Comparison of ENCODE assay signal across 8 mouse cellular contexts in genomic region chr5:24350531-24351250, GRCm38 (mm10). TPM values are rescaled to one million over a fixed set of nuclear protein-coding genes. Genes with fewer than 3 reads are reported as not detected.
DNase-seq lines count a peak whose midpoint lies in the region; ATAC-seq lines count a peak whose summit lies in the region.

No protein-coding gene starts in this region.

- H3K4me3 ChIP-seq in embryonic facial prominence, embryonic 12.5 days, result peak overlapping the region; percentile 63
- H3K4me3 ChIP-seq in neural tube, embryonic 13.5 days, result peak overlapping the region; percentile 75

- no peaks in the 10 kb centered on the region for H3K9me3 ChIP-seq in embryonic facial prominence, embryonic 12.5 days
- H3K9me3 ChIP-seq in neural tube, embryonic 13.5 days, result no peaks in the 10 kb centered on the region

- peak; percentile 55 for DNase-seq in left cerebral cortex, postnatal 4 days
- no peak for DNase-seq in left cerebral cortex, postnatal 36 days (ENCODE audit: low spot score in 2 of 2)
- DNase-seq in induced T-regulatory cell, adult 2 months (ENCODE audit: low read depth), result peak; percentile 23
- no peak for DNase-seq in adrenal gland, postnatal 14 days
- DNase-seq in right cerebral cortex, postnatal 10 days (ENCODE audit: low spot score in 2 of 2), result no peak
- DNase-seq in urinary bladder, postnatal 36 days (ENCODE audit: low spot score in 2 of 2), result no peak

- peak overlapping the region; percentile 99 for H3K4me2 ChIP-seq in embryonic facial prominence, embryonic 12.5 days (replicated peaks)
- H3K4me2 ChIP-seq in neural tube, embryonic 13.5 days, result peak overlapping the region; percentile 98

- H3K4me1 ChIP-seq in embryonic facial prominence, embryonic 12.5 days, result peaks cover 28% of the 10 kb centered on the region
- peaks cover 70% of the 10 kb centered on the region for H3K4me1 ChIP-seq in neural tube, embryonic 13.5 days (replicated peaks)

- H3K27me3 ChIP-seq in embryonic facial prominence, embryonic 12.5 days, result peaks cover 75% of the 10 kb centered on the region
- peaks cover 17% of the 10 kb centered on the region for H3K27me3 ChIP-seq in neural tube, embryonic 13.5 days

- H3K9ac ChIP-seq in embryonic facial prominence, embryonic 12.5 days, result peak overlapping the region; percentile 66
- H3K9ac ChIP-seq in neural tube, embryonic 13.5 days, result peak overlapping the region; percentile 91

- intact Hi-C loops in left cerebral cortex, postnatal 4 days (cut with DNase I), result no loop called here
- intact Hi-C loops in left cerebral cortex, postnatal 36 days (cut with DNase I), result loop anchor here (5.0 kb wide), 2 partner anchors 37 to 183 kb away; no protein-coding TSS in a partner anchor

- no peaks in the 10 kb centered on the region for H3K36me3 ChIP-seq in embryonic facial prominence, embryonic 12.5 days
- peaks cover 4% of the 10 kb centered on the region; the same call in 1 of the 2 replicates for H3K36me3 ChIP-seq in neural tube, embryonic 13.5 days

- WGBS in embryonic facial prominence, embryonic 12.5 days, result 43% methylated on average over 14 of the region's 15 CpGs
- WGBS in neural tube, embryonic 13.5 days, result 35% methylated on average over 15 of the region's 15 CpGs

- H3K27ac ChIP-seq in embryonic facial prominence, embryonic 12.5 days, result peak overlapping the region; percentile 60; the same call in 1 of the 2 replicates
- H3K27ac ChIP-seq in neural tube, embryonic 13.5 days (replicated peaks), result peak overlapping the region; percentile 99

- ATAC-seq in embryonic facial prominence, embryonic 12.5 days (ENCODE audit: insufficient number of reproducible peaks, insufficient read depth, low FRiP score, low TSS enrichment), result no peak
- no peak for ATAC-seq in neural tube, embryonic 13.5 days (ENCODE audit: low read depth)

RNA-seq across cellular contexts. Expression of gene Kcnh2, which starts 0.7 kb away (rescaled TPM):
- total RNA-seq in left cerebral cortex, postnatal 4 days (2021), result 10 to 100 TPM; 16.4 to 21.2 TPM
- total RNA-seq in left cerebral cortex, postnatal 36 days (2021), result 10 to 100 TPM; 32.2 to 32.6 TPM
- polyA plus RNA-seq in embryonic facial prominence, embryonic 12.5 days (2016; fragmentation: Nextera tagmentation; extraction: Ambion mirVana), result 4.5 and 5.2 TPM in 2 replicates
- polyA plus RNA-seq in neural tube, embryonic 13.5 days (2015; fragmentation: Nextera tagmentation; extraction: Ambion mirVana), result 13.5 and 15.5 TPM in 2 replicates
- 10.7 and 11.1 TPM in 2 replicates for total RNA-seq in adrenal gland, postnatal 14 days (2021)

RNA-seq across cellular contexts. Expression of gene Nos3, which starts 13.9 kb away (rescaled TPM):
- 10 to 100 TPM; 10.0 to 10.2 TPM for total RNA-seq in left cerebral cortex, postnatal 4 days (2021)
- 10 to 100 TPM in 1 of 2 experiments, 1 to 10 TPM in 1; 6.9 to 10.8 TPM for total RNA-seq in left cerebral cortex, postnatal 36 days (2021)
- polyA plus RNA-seq in embryonic facial prominence, embryonic 12.5 days (2016; fragmentation: Nextera tagmentation; extraction: Ambion mirVana), result 6.7 and 7.6 TPM in 2 replicates
- polyA plus RNA-seq in neural tube, embryonic 13.5 days (2015; fragmentation: Nextera tagmentation; extraction: Ambion mirVana), result 9.3 and 9.6 TPM in 2 replicates
- 16.8 and 18.3 TPM in 2 replicates for total RNA-seq in adrenal gland, postnatal 14 days (2021)

RNA-seq across cellular contexts. Expression of gene Atg9b, which starts 41.3 kb away (rescaled TPM):
- total RNA-seq in left cerebral cortex, postnatal 4 days (2021), result 1 to 10 TPM; 6.4 to 8.1 TPM
- total RNA-seq in left cerebral cortex, postnatal 36 days (2021), result 1 to 10 TPM; 2.4 to 4.4 TPM
- polyA plus RNA-seq in embryonic facial prominence, embryonic 12.5 days (2016; fragmentation: Nextera tagmentation; extraction: Ambion mirVana), result 0.36 and 0.47 TPM in 2 replicates
- 1.1 TPM in 2 replicates for polyA plus RNA-seq in neural tube, embryonic 13.5 days (2015; fragmentation: Nextera tagmentation; extraction: Ambion mirVana)
- 0.41 and 0.60 TPM in 2 replicates for total RNA-seq in adrenal gland, postnatal 14 days (2021)

RNA-seq across cellular contexts. Expression of gene Abcb8, which starts 42.8 kb away (rescaled TPM):
- total RNA-seq in left cerebral cortex, postnatal 4 days (2021), result 10 to 100 TPM; 44.5 to 53.6 TPM
- total RNA-seq in left cerebral cortex, postnatal 36 days (2021), result 10 to 100 TPM; 52.1 to 57.4 TPM
- polyA plus RNA-seq in embryonic facial prominence, embryonic 12.5 days (2016; fragmentation: Nextera tagmentation; extraction: Ambion mirVana), result 44.6 and 46.2 TPM in 2 replicates
- 46.7 and 47.4 TPM in 2 replicates for polyA plus RNA-seq in neural tube, embryonic 13.5 days (2015; fragmentation: Nextera tagmentation; extraction: Ambion mirVana)
- total RNA-seq in adrenal gland, postnatal 14 days (2021), result 80.9 and 92.2 TPM in 2 replicates

Comparison
In these comparisons a context has a peak if more than half of its experiments do, and no peak if none do; other contexts are left out.
1. DNase-seq: peak in left cerebral cortex, postnatal 4 days (single experiment) and induced T-regulatory cell, adult 2 months (single experiment); none in left cerebral cortex, postnatal 36 days (0 of 2), adrenal gland, postnatal 14 days (single experiment), right cerebral cortex, postnatal 10 days (0 of 2) and urinary bladder, postnatal 36 days (0 of 2).